Mouse (Mus musculus) induced T-regulatory cell, adult 2 months (primary cell): Measurements from ENCODE around the gene Faf1.

Experiments used
- DNase-seq: peaks from one replicate; pipeline ENCODE4 v3.0.0-alpha.2; 2012; ENCODE audit warnings: low read depth

Gene Faf1

DNA sequence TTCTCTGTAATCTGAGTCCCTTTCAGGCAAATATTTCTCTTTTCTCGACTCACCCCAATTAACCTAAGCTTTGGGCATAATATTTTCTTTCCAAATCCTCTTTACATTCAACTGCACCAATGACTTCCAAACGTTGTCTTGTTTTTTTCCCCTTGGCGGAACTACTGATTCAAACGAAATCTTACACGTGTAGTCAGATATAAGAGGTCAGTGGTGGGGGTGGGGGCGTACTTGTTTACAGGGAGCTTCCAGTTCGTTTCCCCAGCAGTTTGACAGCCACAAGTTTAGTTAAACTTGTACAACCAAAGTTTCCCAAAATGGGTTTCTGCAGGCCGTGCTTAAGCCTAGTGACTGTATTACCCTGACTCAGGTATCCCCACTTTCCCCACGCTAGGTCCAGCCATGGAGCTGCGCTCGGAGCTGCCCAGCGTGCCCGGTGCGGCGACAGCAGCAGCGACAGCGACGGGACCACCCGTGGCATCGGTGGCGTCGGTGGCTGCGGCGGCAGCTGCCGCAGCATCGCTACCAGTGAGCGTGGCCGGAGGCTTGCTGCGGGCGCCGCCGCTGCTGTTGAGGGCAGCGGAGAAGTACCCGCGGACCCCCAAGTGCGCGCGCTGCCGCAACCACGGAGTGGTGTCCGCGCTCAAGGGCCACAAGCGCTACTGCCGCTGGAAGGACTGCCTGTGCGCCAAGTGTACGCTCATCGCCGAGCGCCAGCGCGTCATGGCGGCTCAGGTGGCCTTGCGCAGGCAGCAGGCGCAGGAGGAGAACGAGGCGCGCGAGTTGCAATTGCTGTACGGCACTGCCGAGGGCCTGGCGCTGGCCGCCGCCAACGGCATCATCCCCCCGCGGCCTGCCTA, 303.3 kb downstream of the Faf1 start:
- DNase-seq: no peak

DNA sequence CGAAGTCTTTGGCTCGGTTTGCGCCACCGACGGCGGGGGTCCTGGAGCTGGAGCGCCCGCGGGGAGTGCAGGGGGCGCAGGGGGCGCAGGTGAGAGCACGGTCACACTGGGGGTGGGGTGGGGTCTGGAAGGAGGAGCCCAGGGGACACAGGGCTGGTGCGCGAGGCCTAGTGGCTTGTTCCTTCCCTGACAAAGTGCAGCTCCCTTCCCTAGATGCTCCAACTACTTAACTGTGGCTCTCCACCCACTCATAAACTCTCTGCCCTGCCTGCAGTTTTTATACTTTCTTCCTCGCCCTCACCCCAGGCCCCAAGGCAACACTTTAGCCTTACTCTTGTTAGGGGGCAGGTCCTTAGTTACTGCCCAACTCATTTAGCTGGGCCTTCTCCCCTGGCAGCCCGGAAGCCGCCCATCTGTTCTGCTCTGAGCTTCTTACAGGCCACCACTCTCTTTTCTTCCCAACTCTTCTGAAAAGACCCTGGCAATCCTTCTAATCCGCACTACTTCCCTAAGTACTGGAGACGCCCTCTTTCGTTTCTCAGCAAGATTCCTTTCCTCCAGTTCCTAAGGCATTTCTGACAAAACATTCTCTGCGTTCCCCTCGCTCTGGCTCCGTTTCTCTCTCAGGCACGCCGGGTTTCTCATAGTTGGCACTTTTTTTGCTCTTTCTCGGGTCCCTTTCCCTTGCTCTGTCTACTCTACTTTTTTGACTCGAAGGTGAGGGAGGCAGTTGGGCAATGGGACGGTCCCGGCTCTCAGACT, 304.1 kb downstream of the Faf1 start:
- no peak for DNase-seq

DNA sequence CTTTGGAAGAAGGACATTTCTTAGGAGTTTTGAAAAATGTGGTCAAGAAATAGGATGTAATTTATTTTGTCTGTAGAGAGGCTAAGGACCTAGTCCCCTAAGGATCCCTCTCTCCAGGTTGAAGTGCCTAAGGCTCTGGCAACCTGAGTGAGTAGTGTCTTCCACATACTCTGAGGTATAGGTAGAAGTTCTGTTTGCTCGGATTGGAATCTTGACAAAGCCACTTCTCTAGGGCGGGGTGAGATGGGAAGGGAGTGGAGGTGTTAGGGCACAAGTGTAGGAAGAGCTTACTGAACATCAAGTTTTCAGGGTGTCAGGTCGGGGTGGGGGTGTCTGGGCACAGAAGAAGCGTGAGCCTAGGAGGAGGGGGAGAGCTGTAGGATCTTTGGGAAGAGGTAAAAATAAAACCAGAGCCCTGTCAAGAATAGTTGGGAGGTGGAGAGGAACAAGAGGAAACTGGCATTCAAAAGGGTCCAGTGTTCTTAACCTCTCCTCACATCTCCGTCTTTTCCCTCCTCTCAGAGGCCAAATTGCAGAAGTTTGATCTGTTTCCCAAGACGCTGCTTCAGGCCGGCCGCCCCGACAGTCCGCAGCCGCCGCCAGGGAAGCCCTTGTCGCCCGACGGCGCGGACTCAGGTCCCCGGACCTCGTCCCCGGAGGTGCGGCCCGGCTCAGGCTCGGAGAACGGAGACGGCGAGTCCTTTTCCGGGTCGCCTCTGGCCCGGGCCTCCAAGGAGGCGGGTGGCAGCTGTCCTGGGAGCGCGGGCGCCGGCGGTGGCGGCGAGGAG, 304.9 kb downstream of the Faf1 start:
- DNase-seq: no peak

DNA sequence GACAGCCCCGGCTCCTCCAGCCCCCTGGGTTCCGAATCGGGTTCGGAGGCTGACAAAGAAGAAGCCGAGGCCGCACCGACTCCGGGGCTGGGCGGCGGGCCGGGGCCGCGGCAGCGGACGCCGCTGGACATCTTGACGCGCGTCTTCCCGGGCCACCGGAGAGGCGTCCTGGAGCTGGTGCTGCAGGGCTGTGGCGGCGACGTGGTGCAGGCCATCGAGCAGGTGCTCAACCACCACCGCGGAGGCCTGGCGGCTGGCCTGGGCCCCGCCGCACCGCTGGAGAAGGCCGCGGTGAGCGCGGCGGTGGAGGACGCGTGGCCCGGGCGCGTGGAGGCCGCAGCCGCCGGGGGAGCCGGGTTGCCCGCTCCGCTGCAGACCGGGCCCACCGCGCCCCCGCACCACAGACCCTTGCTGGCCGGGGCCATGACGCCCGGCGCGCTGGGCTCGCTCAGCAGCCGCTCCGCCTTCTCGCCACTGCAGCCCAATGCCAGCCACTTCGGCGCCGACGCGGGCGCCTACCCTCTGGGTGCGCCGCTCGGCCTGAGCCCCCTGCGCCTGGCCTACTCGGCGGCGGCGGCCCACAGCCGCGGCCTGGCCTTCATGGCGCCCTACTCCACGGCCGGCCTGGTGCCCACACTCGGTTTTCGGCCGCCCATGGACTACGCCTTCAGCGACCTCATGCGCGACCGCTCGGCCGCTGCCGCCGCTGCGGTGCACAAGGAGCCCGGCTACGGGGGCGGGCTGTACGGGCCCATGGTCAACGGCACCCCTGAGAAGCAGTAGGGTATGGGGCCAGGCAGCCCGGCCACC, 305.7 kb downstream of the Faf1 start:
- no peak for DNase-seq

DNA sequence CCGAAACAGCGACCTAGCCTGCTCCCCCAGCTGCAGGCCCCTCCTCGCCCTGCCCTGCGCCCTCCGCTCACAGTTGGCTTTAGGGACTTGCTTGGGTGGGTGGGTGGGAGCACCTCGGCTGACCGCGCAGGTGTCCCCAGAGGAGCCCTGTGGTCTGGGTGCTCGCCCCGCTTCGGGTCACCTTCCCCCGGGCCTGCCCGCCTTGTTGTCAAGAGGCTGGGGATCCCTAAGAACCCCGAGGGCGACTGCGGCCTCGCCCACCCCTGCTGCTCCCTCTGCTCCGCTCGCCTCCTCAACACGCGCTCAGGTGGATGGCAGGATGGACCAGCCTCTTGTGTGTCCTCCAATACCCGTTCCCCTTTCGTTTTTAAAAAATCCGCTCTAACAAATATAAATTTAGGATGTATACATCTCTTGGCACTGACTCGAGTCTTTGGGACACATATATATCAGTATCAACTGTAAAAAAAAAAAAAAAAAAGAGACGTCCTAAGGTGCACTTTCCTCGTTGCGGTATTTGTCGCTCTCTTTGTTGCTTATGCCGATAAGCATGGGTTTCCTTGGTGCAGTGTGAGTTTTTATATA, 306.4 kb downstream of the Faf1 start:
- DNase-seq: no peak

DNA sequence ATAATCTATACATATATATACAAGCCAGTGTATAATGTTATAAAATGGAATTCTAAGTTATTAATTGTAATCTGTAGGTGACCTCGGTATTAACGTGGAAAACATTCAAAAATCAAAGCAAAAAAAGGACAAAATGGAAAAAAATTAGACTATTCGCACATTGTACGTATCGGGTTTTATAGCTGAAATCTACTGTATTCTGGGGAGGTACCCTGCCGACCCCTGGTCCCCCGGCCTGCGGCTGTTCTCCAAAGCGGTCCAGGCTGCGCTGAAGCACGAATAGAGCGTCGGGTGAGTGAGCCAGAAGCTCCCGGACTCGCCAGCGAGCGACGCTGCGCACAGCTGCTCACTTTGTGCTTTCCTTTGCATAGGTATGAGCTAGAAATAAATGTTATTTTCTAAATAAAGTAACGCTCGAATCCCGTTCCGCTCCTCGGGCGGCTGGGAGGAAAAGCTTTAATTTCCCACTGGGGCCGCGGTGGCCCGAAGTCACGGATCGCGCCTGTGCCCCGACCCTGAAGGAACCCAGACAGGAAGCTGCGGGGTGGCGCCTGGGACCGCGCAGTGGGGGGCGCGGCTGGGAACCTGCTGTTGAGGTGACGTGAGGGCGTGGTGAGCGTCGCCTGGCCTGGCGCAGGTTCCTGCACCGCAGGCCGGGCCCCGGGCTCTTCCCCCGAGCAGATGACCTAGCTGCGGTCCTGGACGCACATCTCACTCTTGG, 307.1 kb downstream of the Faf1 start:
- no peak for DNase-seq

DNA sequence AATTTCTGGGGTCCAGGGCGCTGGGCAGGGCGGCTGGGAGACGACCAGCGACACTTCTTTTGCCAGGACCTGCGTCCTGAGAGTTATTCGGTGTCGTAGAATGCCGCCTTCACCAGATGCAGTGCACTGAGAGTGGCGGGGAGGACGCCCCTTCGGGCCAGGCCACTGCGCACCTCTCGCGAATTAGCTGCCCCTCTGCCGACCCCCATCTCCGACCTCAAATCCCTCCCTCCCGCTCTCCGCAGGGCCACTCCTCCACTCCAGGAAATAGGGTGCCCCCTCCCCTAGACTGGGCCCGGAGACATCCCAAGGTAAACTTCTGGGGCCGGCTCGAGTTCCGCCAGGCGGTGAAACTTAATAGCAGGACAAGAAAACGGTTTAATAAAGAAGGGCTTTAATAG, 307.6 kb downstream of the Faf1 start:
- no peak for DNase-seq

DNA sequence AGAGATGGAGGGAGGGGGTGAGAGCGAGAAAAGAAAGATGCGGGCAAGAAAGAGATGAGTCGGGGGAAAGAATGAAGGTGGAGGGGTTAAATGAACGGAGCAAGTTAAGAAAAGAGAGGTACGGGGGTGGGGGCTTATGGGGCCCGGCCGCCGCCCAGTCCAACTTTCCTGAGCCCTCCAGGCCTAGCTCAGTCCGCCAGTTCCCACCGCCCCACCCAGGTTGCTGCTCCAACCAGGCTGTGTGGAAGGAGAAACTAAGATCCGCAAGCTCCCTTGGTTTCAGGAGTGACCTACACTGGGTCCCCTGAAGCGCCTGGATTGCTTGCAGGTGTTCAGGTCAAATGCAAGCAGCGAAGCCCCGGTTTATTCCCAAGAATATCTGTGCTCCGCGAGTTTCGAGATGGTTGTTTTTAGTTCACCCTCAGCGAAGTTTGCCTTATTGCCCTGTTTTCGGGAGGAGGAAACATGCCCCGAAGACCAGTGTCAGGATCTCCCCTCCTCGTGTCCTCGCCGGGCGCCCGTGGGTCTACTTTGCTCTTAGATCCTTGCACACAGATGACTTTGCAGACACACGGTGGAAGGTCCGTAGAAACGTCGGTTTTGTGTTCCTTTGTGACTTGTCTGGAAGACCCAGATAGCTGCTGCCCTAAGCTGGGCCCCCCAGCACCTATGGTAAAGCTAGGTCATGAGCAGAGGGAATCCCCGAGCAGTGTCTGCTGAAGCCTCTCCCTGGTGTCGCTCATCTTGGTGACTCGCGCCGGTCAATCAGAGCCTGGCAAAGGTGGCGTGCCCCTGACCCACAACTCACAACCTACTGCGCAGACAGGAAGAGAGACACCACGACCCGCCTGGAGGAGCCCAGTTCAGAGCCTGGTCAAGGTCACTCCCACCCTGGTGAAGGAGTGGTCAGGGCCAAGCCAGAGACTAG, 308.4 kb downstream of the Faf1 start:
- DNase-seq: no peak

DNA sequence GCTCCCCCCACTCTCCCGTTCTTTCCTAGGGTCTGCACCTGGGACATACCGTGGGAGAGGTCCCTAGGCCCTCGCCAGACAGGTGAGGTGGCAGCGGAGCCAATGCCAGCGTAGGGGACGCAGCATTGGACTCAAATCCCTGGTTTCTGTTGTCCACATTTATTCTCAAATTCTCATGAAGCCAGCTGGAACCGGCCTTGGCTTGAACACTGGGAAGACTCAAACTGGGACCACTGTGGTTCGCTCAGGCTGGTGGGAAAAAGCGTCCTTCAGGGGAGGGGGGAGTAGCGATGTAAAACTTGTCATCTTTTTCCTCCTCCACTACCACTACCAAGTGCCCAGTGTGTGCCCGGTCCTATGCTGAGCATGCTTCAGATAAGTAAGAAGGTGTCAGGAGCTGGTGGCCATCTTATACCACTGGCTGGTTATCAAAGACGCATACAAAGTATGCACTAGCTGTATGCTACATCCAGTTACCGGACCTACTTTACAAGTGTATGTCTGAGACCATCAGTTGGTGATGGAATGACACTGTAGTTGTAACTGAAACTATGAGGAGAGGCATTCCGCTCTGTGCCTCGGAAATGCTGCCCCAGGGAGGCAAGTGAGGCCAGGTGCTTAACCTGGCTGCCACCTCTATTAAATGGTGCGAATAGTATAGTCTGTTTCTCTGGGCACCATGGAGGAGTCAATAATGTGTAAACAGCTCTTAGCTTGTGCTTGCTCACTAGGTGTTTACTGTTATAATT, 309.2 kb downstream of the Faf1 start:
- DNase-seq: no peak

DNA sequence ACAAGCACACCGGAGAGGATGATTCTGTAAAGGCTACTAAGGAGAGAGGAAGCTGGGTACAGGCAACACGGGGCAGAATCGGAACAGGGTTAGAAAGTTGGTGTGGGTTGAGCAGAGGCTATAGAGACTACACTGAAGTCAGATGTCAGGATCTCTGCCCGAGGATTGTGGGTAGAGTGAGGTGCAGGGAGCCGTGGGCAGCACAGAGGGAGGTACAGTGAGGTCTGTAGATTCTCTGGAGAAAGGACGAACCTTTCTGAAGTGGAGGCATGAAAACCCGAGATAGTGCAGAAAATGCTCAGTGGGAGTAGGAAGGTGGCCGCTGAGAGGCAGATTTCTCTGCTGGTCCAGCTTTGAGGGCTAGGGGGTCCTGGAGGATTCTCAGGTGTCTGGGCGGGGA, 309.9 kb downstream of the Faf1 start:
- no peak for DNase-seq

DNA sequence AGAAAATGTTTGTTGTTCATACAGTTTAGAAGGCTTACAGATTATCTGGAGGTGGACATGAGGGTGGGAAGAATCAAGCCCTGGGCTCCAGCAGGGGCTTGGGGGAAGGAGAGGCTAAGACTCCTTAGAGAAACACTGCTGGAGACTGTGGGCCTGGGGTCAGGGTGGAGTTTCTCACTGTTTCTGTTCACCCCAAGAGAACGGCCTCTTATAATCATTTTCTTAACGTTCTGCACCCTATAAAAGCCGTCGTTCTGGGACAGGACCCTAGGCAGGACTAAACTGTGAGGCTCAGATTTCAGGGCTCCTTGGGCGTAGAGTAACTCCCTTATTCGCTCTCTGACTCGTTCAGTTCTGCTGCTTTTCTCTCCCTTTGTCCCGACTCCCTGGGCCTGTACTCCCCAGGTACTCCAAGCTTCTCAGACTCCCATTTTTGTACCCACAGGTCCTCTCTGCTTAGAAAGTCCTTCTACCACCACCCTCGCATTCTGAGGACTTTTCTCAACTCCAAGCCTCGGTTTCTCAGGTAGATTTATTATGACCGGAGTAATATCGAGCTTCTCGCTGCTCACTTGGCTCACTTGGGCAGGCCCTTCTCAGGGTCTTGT, 310.5 kb downstream of the Faf1 start:
- DNase-seq: no peak

DNA sequence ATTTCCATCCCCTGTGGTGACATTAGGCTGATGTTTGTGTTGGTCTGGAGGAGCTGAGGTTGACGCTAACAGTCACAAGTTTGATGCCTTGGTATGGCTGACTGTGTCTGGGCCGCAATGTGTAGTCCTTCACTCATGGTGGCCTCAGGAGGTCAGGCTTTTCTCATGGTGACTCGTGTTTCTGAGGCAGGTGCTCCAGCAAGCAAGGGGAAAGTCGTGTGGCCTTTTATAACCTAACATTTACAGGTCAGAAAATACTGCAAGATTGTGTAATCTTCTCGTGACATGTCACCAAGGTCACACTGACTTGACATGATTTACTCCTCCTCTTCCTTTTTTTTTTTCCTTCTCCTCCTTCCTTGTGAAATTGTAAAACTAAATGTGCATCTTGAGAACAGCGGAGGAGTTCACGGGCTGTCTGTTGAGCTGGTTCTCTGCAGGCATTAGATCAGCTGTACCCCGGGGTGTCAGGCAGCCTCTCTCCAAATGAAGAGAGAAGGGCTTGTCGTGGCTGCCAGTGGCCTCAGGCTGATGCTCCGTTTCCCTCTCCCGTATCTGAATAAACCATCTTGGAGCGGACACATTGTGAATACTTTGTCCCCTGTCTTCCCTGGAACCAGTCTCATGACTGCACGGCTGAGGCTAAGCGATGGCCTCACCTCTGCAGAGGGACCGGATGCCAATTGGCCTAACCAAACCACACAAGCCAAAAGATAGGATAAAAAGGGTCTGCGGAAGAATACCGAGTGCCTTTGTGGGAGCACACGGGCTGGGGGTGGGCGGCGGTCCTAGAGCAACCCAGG, 311.4 kb downstream of the Faf1 start:
- no peak for DNase-seq

DNA sequence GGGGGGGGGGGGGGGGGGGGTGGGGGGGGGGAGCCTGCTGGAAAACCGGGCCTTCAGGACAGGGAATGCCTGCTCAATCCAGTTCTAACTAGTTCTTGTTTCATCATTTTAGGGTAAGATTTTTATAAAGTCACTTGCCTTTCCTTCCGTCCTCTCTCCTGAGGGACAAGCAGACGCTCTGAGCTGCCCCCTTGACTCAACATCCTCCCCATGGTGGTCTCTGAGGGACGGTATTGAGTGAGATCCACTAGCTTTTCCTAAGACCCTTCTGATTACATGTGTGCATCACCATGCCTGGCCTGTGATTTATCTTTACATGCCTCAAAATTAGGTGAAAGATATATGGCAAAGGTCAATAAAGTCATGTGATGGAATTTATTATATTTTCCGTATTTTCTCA, 312.0 kb downstream of the Faf1 start:
- DNase-seq: no peak

DNA sequence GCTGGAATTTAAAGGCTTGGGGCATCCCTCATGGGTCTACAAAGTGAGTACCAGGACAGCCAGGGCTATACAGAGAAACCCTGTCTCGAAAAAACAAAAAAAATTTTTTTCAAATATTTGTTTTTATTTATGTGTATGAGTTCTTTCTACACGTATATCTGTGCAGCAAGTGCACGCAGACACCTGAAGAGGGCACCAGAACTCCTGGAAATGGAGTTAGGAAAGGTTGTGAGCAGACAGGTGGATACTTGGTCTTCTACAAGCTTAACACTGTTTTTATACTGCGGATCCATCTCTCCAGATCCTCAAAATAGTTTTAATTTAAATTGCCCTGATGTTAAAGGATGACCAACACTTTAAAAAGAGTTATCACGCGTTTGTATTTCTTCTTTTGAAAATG, 312.8 kb downstream of the Faf1 start:
- DNase-seq: no peak

DNA sequence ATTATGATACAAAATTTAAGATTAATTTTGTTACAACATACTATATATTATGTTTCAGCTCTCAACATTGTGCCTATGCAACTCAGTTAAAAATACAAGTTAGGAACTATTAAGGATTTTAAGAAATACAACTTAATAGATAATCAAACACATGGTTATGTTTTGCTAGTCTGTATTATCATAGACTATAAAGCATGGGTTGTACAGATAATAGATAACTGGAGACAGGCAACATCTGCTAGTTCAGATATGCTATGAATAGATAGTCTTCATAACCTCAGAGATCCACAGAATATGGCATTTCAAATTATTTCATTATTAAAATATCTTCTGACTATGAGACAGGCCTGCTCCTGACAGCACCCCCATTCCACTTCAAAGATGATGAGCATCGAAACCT, 329.7 kb downstream of the Faf1 start:
- no peak for DNase-seq
